Mouse (Mus musculus): Measurements from ENCODE around the gene Mthfr.
A peak's percentile ranks its signal among the peaks of the same experiment; 100 is the strongest.
"Not testable (repeated sequence)": the region's sequence is repeated elsewhere in the genome, so short reads cannot be mapped to it uniquely, and the experiment has no call there.

Gene Mthfr

GRCm38 (mm10) chr4:148040029-148040830 lies 1.4 kb downstream of the Mthfr start:
- peak; percentile 92 for DNase-seq

GRCm38 (mm10) chr4:148040933-148041610 lies 2.2 kb downstream of the Mthfr start:
- DNase-seq: peak; percentile 99

GRCm38 (mm10) chr4:148041611-148042191 lies 2.8 kb downstream of the Mthfr start:
- peak; percentile 97 for DNase-seq

DNA sequence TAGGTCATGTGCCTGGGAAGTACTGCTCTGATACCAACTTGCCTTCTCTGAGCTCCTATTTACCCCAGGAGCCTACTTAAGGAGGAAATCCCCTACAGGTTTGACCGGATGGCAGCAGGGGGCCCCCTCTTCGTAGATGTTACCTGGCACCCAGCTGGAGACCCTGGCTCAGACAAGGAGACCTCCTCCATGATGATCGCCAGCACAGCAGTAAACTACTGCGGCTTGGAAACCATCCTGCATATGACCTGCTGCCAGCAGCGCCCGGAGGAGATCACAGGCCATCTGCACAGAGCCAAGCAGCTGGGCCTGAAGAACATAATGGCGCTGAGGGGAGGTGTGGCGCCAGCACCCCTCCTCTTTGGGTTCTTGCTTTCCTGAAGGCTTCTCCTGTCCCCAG lies 4.5 kb downstream of the Mthfr start:
- peak; percentile 89 for DNase-seq

- DNase-seq: peak; percentile 90
These were observed 5.2 kb downstream of the Mthfr start for GRCm38 (mm10) chr4:148044113-148044512.

GRCm38 (mm10) chr4:148046450-148047031 lies 7.7 kb downstream of the Mthfr start:
- peak; percentile 79 for DNase-seq

DNA sequence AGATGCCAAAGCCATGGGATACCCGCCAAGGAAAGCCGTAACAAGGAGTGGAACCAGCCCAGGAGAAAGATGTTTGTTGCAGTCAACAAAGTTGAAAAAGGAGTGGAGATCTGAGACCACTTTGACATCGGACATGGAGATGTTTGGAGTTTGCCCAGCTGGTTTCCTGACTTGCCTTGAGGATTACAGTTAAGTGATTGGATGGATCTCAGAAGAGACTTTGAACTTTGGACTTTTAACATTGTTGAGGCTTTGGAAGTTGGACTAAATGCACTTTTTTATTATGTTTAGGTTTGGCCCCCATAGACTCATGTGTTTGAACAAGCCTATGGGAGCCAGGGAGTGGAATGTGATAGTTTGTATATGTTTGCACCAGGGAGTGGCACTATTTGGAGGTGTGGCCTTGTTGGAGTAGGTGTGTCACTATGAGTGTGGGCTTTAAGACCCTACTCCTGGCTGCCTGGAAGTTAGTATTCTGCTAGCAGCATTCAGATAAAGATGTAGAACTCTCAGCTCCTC lies 11.6 kb downstream of the Mthfr start:
- DNase-seq: not testable (repeated sequence)

DNA sequence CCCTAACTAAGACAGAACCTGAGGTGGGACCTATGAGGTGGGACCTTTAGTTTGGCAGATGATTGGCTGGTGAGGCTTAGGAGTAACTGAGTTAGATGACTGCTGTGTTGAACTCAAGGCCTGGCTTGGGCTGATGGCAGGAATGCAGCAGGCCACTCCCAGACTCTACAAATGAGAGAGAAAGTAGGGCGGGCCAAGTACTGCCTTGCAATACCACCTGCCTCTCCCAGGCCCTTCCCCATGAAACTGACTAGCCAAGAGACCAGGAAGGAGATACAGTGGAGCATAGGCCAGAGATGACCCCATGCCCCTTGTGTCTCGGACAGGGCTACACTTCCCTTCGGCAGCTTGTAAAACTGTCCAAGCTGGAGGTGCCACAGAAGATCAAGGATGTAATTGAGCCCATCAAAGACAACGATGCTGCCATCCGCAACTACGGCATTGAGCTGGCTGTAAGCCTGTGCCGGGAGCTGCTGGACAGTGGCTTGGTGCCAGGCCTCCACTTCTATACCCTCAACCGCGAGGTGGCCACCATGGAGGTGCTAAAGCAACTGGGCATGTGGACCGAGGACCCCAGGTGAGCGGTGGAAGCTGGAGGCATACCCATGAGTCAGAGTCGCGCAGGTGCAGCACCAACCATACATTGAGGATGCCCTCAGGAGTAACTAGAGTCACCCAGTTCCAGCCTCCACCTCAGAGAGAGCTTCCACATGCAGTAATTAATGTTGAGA lies 12.3 kb downstream of the Mthfr start:
- peak; percentile 90 for DNase-seq

GRCm38 (mm10) chr4:148051886-148052285 lies 13.0 kb downstream of the Mthfr start:
- DNase-seq: peak; percentile 83

DNA sequence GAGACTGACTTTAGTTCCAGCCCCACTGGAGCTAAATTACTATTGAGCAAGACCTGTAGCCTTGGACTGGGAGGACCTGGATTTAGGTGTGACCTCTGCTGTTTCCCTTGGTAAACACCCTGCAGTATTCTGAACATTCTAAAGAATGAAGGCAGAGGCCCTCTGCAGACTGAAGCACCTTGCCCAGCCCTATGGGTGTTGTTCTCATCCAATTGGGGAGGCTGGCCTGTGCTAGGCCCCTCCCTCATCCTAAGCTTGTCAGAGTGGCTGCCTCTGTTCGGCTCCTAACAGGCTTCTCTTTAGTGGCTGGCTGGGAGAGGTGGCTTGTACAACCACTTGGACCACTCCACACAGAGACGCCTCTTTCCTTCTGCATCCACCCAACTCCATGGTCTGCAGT lies 14.1 kb downstream of the Mthfr start:
- peak; percentile 87 for DNase-seq

DNA sequence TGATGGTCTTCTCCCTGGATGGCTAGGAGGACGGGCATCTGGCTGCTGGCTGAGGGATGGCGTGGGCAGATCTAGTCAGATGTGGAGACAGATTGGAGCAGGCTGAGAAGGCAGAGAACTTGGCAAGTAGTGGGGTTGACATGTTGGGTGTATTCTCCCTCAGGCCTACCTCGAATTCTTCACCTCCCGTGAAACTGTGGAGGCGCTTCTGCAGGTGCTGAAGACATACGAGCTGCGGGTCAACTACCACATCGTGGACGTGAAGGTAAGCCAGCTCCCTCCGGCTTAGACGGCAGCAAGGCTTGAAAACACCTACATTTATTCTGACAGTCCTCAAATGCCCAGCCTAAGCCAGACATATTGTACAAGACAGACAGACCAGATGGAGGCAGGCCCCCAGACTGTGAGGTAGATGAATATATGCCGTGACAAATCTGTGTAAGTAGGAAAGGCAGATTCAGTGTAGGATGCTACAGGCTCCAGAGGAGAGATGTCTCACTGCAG lies 14.6 kb downstream of the Mthfr start:
- peak; percentile 82 for DNase-seq

DNA sequence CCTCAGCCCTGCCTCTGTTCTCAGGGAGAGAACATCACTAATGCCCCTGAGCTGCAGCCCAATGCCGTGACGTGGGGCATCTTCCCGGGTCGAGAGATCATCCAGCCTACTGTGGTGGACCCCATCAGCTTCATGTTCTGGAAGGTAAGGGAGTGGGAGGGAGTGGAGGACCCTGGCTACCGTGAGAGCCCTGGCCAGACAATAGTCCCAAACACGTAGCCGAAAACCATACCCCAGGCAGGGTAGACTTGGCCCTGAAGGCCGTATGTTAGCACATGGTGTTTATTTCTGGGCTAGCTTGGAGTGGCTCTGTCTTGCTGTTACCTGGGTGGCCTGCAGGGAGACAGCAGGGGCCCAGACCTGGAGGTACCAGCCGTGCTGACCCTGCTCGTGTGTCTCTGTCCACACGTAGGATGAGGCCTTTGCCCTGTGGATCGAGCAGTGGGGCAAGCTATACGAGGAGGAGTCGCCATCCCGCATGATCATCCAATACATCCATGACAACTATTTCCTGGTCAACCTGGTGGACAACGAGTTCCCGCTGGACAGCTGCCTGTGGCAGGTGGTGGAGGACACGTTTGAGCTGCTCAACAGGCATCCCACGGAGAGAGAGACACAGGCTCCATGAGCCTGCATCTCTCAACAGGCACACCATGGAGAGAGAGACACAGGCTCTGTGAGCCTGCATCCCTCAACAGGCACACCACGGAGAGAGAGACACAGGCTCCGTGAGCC lies 16.3 kb downstream of the Mthfr start:
- peak; percentile 86 for DNase-seq

DNA sequence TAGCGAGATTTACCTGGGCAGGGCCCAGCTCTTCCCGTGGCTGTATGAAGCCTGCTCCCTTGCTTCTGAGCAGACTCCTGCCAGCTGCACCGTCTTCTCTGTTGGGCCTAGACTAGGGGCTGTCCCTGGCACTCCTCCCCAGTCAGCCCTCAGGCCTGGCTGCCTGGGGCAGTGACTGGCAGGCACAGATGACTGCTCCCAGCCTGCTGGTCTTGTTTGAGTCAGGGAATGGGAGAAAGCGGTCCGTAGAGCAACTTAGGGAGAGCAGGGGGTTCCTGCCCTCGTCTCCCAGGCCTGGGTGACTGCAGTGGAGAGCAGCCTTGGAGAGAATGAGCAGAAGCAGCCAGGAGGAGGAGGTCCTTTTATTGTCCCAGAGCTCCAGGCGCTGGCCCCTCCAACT lies 17.4 kb downstream of the Mthfr start:
- peak; percentile 91 for DNase-seq

DNA sequence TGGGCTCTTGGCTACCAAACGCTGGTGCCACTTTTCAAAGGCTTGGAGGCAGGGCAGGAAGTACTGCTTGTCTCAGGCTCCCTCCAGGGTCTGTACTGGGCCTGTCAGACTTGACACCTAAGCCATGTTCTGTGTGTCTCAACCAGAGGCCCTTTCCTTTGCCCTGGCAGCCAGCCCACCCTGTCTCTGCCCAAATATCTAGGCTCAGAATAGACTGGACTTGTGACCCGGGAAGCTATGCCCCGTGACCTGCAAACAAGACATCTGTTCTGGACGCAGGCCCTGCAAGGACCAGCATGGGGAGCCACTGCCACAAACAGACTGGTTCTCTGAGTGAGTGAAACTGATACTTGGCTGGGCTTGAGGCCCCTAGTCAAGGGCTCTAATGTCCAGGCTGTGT lies 17.9 kb downstream of the Mthfr start:
- peak; percentile 98 for DNase-seq

DNA sequence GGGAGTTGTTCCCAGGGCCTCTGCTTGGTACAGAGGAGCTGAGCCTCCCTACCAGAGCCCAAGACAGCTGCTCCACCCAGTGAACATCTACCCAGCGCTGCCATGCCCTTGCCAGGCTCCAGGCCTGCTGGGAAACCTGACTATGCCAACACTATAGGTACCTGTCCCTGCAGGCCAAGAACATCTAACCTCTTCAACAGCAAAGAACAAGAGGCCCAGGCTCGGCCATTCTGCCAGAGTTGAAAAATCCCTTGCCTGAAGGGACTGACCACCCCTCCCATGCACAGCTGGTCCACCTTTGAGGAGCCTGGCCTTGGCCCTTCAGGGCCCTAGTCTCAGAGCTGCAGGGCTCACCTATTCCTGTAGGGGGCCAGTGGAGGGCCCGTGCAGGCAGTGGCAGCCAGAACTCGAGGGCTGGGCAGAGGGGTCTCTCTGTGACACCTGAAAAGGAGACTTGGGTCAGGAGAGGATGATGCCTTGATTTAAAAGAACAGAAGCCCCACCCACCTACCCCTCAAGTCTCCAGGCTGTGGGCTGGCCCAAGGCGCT lies 18.9 kb downstream of the Mthfr start:
- peak; percentile 90 for DNase-seq

DNA sequence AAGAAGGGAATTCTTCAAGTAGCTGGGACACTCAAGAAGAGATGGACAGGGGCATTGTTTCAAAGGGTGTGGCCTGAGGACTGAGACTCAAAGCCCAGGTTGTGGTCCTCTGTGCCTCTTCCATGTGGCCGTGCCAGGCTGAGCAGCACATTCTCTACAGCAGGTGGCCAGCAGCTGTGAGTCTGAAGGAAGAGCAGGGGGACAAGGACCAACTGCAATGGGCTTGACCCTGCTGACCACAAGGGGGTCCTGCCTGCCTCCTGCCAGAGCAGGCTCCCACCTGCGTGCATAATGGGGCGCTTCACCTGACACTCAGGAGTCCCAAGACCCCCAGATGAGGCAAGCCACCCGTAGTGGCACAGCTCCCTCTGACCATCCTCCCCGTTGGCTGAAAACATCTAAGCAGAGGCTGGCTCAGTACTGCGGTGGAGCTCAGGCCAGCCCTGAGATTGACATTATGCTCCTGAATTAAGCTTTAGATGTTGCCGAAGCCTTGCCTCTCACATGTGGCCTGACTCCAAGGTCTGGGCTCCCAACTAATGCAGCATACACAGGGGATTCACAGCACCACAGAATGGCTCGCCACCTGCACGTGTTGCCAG lies 19.4 kb downstream of the Mthfr start:
- DNase-seq: peak; percentile 90

DNA sequence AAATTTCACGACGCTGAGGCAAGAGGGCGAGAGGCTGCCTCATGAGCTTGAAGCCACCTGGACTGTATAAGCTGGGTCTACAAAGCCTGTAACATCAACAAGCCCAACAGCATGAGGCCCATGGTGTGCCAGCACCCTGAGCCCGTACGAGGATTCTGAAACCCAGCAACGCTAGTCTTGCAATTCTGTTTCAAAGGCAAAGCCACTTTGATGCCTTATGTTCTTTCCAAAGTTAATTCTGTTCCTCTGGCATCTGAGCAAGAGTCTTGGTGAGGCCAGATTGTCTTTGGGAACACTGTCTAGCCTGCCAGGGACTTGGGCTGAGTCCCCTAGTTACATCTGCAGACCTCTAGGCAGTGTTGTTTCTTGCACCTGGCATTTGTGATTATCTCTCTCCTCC lies 20.1 kb downstream of the Mthfr start:
- DNase-seq: peak; percentile 80

DNA sequence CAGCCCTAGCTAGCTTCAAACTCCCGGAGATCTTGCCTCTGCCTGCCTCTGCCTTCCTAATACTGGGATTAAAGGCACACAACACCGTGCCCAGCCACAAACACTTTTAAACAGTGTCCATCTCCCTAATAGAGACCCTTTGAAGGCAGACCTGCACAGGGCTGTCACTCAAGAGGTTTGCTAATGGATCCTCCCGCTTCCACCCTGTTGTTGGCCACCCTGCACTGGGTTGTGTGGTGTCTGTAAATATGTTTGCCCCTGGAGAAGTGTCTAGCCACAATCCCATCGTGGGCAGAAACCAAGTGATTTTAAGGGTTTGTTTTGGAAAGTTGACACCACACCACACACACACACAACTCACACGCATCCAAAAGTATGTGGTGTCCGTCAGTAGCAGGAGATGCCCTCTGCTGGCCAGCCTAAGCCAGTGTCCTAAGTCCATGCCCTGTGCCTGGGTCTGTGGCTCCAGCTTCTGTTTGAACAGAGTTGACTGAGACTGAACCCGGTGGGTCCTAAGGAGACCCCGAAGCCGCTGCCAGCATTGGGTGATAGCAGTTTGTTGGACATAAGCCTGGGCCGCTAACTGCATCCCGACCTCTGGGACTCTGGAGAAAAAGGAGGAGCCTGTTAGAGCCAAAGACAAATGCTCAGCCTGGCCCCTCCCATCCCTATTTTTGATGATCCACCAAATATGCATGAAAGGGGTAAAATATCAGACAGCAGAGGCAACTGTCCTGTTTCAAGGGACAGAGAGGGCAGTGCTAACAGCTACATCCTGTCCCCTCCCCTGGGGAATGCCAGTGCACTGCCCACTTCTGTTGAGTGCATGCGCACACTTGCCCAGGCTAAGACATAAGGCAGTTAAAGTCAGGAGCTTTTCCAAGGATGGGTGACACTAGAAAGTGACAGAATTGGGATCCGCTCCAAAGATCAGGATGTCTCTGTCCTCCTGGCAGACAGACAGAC lies 21.5 kb downstream of the Mthfr start:
- peak; percentile 94 for DNase-seq

DNA sequence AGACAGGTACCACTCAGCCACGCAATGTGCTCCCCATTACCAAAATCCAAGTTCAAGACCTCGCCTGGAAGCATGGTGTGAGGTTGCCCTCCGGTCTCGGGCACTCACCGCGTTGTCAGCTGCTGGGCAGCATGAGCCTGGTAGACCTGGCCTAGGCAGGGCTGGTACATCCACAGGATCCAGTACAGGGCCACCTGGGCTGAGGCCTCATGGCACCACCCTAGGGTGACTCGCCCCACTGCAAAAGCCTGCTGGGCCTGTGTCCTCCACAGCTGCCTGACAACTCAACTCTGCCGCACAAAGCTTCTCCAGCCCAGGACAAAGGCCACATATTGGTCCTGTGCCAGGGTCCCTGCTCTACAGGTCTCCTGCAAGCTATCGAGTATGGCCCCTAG lies 22.2 kb downstream of the Mthfr start:
- DNase-seq: peak; percentile 93

Data from heart, adult 11 months (tissue).